Mouse (Mus musculus): Measurements from ENCODE around the gene Snx29. TPM values are rescaled to one million over a fixed set of nuclear protein-coding genes. Genes with fewer than 3 reads are reported as not detected.

The Snx29 gene
- polyA plus RNA-seq, 2 experiments: 1.9 TPM

DNA sequence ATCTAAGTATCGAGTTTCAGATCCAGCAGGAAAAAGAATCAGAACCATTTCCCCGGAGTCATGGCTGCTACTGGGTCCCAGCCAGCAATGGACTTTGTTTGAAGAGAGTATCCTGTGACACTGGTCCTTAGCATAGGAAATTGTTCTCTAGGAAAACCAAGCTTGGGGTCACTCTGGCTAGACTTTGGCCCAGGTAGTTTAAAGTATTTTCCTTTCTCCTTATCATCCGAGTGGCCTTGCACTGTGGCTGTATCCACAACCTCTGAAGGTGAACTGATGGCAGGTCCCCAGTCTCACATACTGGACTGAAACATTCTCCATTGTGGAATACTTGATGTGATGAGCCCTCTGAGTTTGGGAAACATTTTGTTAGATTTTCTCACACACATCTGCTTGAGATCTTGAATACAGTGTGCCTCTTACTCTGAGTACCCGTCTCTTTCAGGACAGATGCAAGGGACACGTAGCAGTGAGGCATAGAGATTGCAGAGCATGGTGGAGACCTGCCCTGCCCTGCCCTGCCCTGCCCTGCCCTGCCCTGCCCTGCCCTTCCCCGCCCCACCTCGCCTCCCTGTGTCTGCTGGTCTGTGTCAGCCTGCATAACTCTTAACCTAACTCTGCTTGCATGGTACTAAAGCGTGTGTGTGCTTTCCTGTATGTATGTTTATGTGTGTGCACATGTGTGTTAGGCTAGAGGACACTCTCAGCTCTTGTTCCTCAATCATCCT is 104.3 kb downstream of the Snx29 start:
- Histone ChIP-seq H3K4me2 (ENCODE audit: low read depth) (no peak overlapping the region), H3K27me3 (ENCODE audit: control insufficient read depth, insufficient read depth, low read length) (no peaks in the 10 kb centered on the region), H3K9me3 (ENCODE audit: control insufficient read depth, low read length) (no peaks in the 10 kb centered on the region), H3K4me1 (replicated peaks; ENCODE audit: control insufficient read depth in 2 of 2, insufficient read depth in 2 of 2, low read length in 1 of 2) (peaks cover 13% of the 10 kb centered on the region in 2 experiments), H3K9ac (replicated peaks) (no peak overlapping the region), H3K36me3 (replicated peaks; ENCODE audit: control insufficient read depth, insufficient read depth, low read depth) (no peaks in the 10 kb centered on the region), H3K27ac (no peak overlapping the region), H3K4me3 (ENCODE audit: insufficient read depth in 1 of 2, low read depth in 2 of 2, low read length in 2 of 2) (no peak overlapping the region)
- 46% methylated on average over 8 of the region's 8 CpGs for WGBS (ENCODE audit: insufficient replicate concordance)
- peak; percentile 34; the same call in 1 of the 2 replicates for ATAC-seq (ENCODE audit: insufficient read depth)
- DNase-seq (ENCODE audit: low read depth in 3 of 3, low spot score in 3 of 3): no peak
- no peak for TF ChIP-seq EP300 (IDR thresholded peaks at IDR 0.05; ENCODE audit: low read depth)
- no peak for TF ChIP-seq CTCF (IDR thresholded peaks at IDR 0.05; ENCODE audit: low read depth)

DNA sequence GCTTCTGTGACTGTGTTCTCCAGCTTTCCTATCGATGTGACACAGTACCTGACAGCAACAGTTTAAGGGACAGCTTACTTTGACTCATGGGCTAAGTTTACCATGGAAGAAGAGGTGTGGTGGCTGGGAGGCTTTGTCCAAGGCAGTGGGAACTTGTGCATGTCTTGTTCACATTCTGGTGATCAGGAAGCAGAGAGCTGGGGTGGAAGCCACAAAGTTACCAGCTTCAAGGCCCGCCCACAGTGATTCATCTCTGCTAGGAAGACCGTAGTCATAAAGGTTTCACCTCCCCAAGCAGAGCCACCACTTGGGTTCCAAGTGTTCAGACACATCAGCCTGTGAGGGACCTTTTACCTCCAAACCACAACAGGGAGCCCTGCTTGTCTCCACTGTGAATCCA is 107.1 kb downstream of the Snx29 start:
- Histone ChIP-seq H3K4me2 (ENCODE audit: low read depth) (no peak overlapping the region), H3K4me3 (ENCODE audit: insufficient read depth in 1 of 2, low read depth in 2 of 2, low read length in 2 of 2) (no peak overlapping the region), H3K4me1 (replicated peaks; ENCODE audit: control insufficient read depth in 2 of 2, insufficient read depth in 2 of 2, low read length in 1 of 2) (peaks cover 2 to 5% of the 10 kb centered on the region in 2 experiments; a peak in 1 of 4 replicates), H3K9ac (replicated peaks) (no peak overlapping the region), H3K27ac (no peak overlapping the region), H3K27me3 (ENCODE audit: control insufficient read depth, insufficient read depth, low read length) (no peaks in the 10 kb centered on the region), H3K9me3 (ENCODE audit: control insufficient read depth, low read length) (no peaks in the 10 kb centered on the region), H3K36me3 (replicated peaks; ENCODE audit: control insufficient read depth, insufficient read depth, low read depth) (no peaks in the 10 kb centered on the region)
- WGBS (ENCODE audit: insufficient replicate concordance): 60% methylated on average over 3 of the region's 3 CpGs
- TF ChIP-seq EP300 (IDR thresholded peaks at IDR 0.05; ENCODE audit: low read depth): no peak
- TF ChIP-seq CTCF (IDR thresholded peaks at IDR 0.05; ENCODE audit: low read depth): no peak
- ATAC-seq (ENCODE audit: insufficient read depth) (no peak), DNase-seq (ENCODE audit: low read depth in 3 of 3, low spot score in 3 of 3) (no peak)

- H3K27me3 ChIP-seq (ENCODE audit: control insufficient read depth, insufficient read depth, low read length): no peaks in the 10 kb centered on the region
- no peaks in the 10 kb centered on the region for H3K36me3 ChIP-seq (replicated peaks; ENCODE audit: control insufficient read depth, insufficient read depth, low read depth)
- no peak for DNase-seq (ENCODE audit: low read depth in 3 of 3, low spot score in 3 of 3)
- H3K4me3 ChIP-seq (ENCODE audit: insufficient read depth in 1 of 2, low read depth in 2 of 2, low read length in 2 of 2): no peak overlapping the region
- H3K4me1 ChIP-seq (replicated peaks; ENCODE audit: control insufficient read depth in 2 of 2, insufficient read depth in 2 of 2, low read length in 1 of 2): peaks cover 2 to 5% of the 10 kb centered on the region in 2 experiments; a peak in 1 of 4 replicates
- no peak overlapping the region for H3K27ac ChIP-seq
- no peaks in the 10 kb centered on the region for H3K9me3 ChIP-seq (ENCODE audit: control insufficient read depth, low read length)
- TF ChIP-seq CTCF (IDR thresholded peaks at IDR 0.05; ENCODE audit: low read depth) (no peak), EP300 (IDR thresholded peaks at IDR 0.05; ENCODE audit: low read depth) (no peak)
- H3K9ac ChIP-seq (replicated peaks): no peak overlapping the region
- ATAC-seq (ENCODE audit: insufficient read depth): no peak
- WGBS (ENCODE audit: insufficient replicate concordance): 75% methylated on average over 6 of the region's 6 CpGs
- H3K4me2 ChIP-seq (ENCODE audit: low read depth): no peak overlapping the region
Measured at GRCm38 (mm10) chr16:11430520-11430919, 107.8 kb downstream of the Snx29 start.

- Histone ChIP-seq H3K4me1 (replicated peaks; ENCODE audit: control insufficient read depth in 2 of 2, insufficient read depth in 2 of 2, low read length in 1 of 2) (0 out of 4 replicates have a peak, but pooled peaks cover 0 to 3% of the 10 kb centered on the region in 2 experiments), H3K9ac (replicated peaks) (no peak overlapping the region), H3K27ac (no peak overlapping the region), H3K9me3 (ENCODE audit: control insufficient read depth, low read length) (no peaks in the 10 kb centered on the region), H3K27me3 (ENCODE audit: control insufficient read depth, insufficient read depth, low read length) (no peaks in the 10 kb centered on the region), H3K4me3 (ENCODE audit: insufficient read depth in 1 of 2, low read depth in 2 of 2, low read length in 2 of 2) (no peak overlapping the region), H3K4me2 (ENCODE audit: low read depth) (no peak overlapping the region), H3K36me3 (replicated peaks; ENCODE audit: control insufficient read depth, insufficient read depth, low read depth) (no peaks in the 10 kb centered on the region)
- DNase-seq (ENCODE audit: low read depth in 3 of 3, low spot score in 3 of 3) (no peak), ATAC-seq (ENCODE audit: insufficient read depth) (no peak)
- TF ChIP-seq CTCF (IDR thresholded peaks at IDR 0.05; ENCODE audit: low read depth) (no peak), EP300 (IDR thresholded peaks at IDR 0.05; ENCODE audit: low read depth) (no peak)
Measured at GRCm38 (mm10) chr16:11433779-11434178, 111.1 kb downstream of the Snx29 start.

- H3K4me1 ChIP-seq (replicated peaks; ENCODE audit: control insufficient read depth in 2 of 2, insufficient read depth in 2 of 2, low read length in 1 of 2): 0 out of 4 replicates have a peak, but pooled peaks cover 0 to 3% of the 10 kb centered on the region in 2 experiments
- no peaks in the 10 kb centered on the region for H3K9me3 ChIP-seq (ENCODE audit: control insufficient read depth, low read length)
- no peak for ATAC-seq (ENCODE audit: insufficient read depth)
- no peaks in the 10 kb centered on the region for H3K36me3 ChIP-seq (replicated peaks; ENCODE audit: control insufficient read depth, insufficient read depth, low read depth)
- 68% methylated on average over 3 of the region's 3 CpGs for WGBS (ENCODE audit: insufficient replicate concordance)
- no peaks in the 10 kb centered on the region for H3K27me3 ChIP-seq (ENCODE audit: control insufficient read depth, insufficient read depth, low read length)
- DNase-seq (ENCODE audit: low read depth in 3 of 3, low spot score in 3 of 3): no peak
- TF ChIP-seq EP300 (IDR thresholded peaks at IDR 0.05; ENCODE audit: low read depth): no peak
- TF ChIP-seq CTCF (IDR thresholded peaks at IDR 0.05; ENCODE audit: low read depth): no peak
- H3K4me2 ChIP-seq (ENCODE audit: low read depth): no peak overlapping the region
- no peak overlapping the region for H3K9ac ChIP-seq (replicated peaks)
- H3K4me3 ChIP-seq (ENCODE audit: insufficient read depth in 1 of 2, low read depth in 2 of 2, low read length in 2 of 2): no peak overlapping the region
- no peak overlapping the region for H3K27ac ChIP-seq
Measured at GRCm38 (mm10) chr16:11437641-11438040, 114.9 kb downstream of the Snx29 start.

Data from liver, embryonic 14.5 days (tissue).